In the genomic region with DNA sequence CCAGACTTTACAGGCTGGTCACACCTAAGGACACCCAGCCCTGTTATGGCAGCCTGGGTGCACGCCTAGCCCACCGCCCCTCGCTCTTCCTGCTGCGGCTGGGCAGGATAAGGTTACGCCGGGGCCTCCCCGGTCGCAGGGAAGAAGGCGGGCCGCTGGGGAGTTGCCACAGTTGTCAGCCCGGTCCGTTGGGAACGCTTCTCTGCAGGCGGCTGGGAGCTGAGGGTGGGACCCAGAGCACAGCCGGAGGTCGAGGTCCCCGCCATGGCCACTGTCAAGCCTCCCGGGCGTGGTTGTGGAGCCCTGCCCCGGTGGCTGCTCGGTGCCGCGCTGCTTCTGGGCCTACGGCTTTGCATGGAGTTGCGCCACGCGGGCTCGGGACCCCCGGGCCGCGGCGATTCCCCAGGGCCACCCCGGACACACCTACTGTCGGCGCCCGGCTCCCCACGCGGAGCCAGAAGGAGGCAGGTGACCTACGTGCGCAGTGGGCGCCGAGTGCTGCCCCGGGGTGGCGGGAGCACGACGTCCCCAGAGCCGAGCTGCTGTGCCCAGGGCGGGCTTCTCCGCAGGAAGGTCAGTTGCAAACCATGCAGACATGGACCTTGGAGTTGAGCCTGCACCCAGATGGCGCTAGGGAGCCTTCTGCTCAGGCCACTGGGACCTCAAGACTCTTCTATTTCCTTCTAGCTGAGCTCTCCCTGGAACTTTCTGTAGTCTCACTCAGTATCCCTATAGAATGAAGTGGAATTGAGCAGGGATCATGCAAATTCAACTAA, we compare ENCODE assay signal across 8 mouse cellular contexts. TPM values are rescaled to one million over a fixed set of nuclear protein-coding genes. Genes with fewer than 3 reads are reported as not detected.
DNase-seq lines count a peak whose midpoint lies in the region; ATAC-seq and TF ChIP-seq lines count a peak whose summit lies in the region.

A gene (plus strand): TSS at position 191 of the 776 bp plus-strand sequence.

- peak; percentile 42 for DNase-seq in WW6 (ENCODE audit: low read depth, low spot score)
- DNase-seq in cerebellum, postnatal 10 days, result peak; percentile 82
- DNase-seq in frontal cortex, postnatal 10 days (ENCODE audit: low spot score in 2 of 2), result peak; percentile 46 to 72
- peak; percentile 42 to 59 for DNase-seq in layer of hippocampus, adult 2 months (ENCODE audit: low spot score in 2 of 2)
- peak; percentile 95 for DNase-seq in lung, embryonic 14.5 days
- DNase-seq in retina, embryonic 14.5 days (ENCODE audit: low spot score), result peak; percentile 82
- no peak for DNase-seq in natural killer cell, adult 2 months (ENCODE audit: low spot score in 2 of 2)

- H3K36me3 ChIP-seq in lung, embryonic 14.5 days (ENCODE audit: insufficient read depth), result no peaks in the 10 kb centered on the region

- 1% methylated on average over 50 of the region's 50 CpGs for WGBS in lung, embryonic 14.5 days

- peak within 1 kb of the TSS; percentile 62 for H3K4me3 ChIP-seq in layer of hippocampus, adult 2 months
- peak within 1 kb of the TSS; percentile 55 for H3K4me3 ChIP-seq in lung, embryonic 14.5 days (ENCODE audit: low read depth, low read length)

- peak; percentile 74 for TF ChIP-seq CTCF in layer of hippocampus, adult 2 months (conservative IDR thresholded peaks at IDR 0.05)
- peak; percentile 83 for TF ChIP-seq CTCF in lung, embryonic 14.5 days (IDR thresholded peaks at IDR 0.05; ENCODE audit: low read depth)

- H3K27me3 ChIP-seq in lung, embryonic 14.5 days (ENCODE audit: insufficient read depth, low read length), result no peaks in the 10 kb centered on the region

- H3K27ac ChIP-seq in layer of hippocampus, adult 2 months, result peak within 1 kb of the TSS; percentile 99
- peak within 1 kb of the TSS; percentile 50 for H3K27ac ChIP-seq in lung, embryonic 14.5 days (ENCODE audit: low read depth)

- no peaks in the 10 kb centered on the region; the same call in 1 of the 2 replicates for H3K4me1 ChIP-seq in lung, embryonic 14.5 days (ENCODE audit: insufficient read depth)

- peak within 1 kb of the TSS; percentile 91 for H3K4me2 ChIP-seq in lung, embryonic 14.5 days

- peak; percentile 51 to 63; a peak in 3 of 4 replicates for ATAC-seq in hematopoietic stem cell, adult 5-6 weeks (replicated peaks in 1 of 2; ENCODE audit: insufficient read depth in 1 of 2, low FRiP score in 2 of 2, low TSS enrichment in 1 of 2, low read depth in 1 of 2, poor library complexity in 2 of 2, severe bottlenecking in 2 of 2)
- peak; percentile 96 for ATAC-seq in lung, embryonic 14.5 days (ENCODE audit: insufficient read depth)

- H3K9me3 ChIP-seq in lung, embryonic 14.5 days (ENCODE audit: low read depth, low read length), result no peaks in the 10 kb centered on the region

- H3K9ac ChIP-seq in lung, embryonic 14.5 days, result peak within 1 kb of the TSS; percentile 81

RNA-seq across cellular contexts. Expression of the gene that starts here (rescaled TPM):
- 0.25 TPM in 1 of 2 replicates, not detected in the other for total RNA-seq in hematopoietic stem cell, adult 5-6 weeks (2017)
- 1 to 10 TPM; 2.0 to 2.8 TPM for total RNA-seq in layer of hippocampus, adult 2 months (2021)
- polyA plus RNA-seq in lung, embryonic 14.5 days (2014; fragmentation: Nextera tagmentation; extraction: Ambion mirVana), result 3.5 and 3.6 TPM in 2 replicates

Comparison
In these comparisons a context has a peak if more than half of its experiments do, and no peak if none do; other contexts are left out.
1. Peak in ATAC-seq in hematopoietic stem cell, adult 5-6 weeks; RNA of the gene not detected or under 1 TPM.
2. DNase-seq: peak in WW6 (single experiment), cerebellum, postnatal 10 days (2 of 2), frontal cortex, postnatal 10 days (2 of 2), layer of hippocampus, adult 2 months (2 of 2), lung, embryonic 14.5 days (single experiment) and retina, embryonic 14.5 days (single experiment); none in natural killer cell, adult 2 months (0 of 2).